Mouse (Mus musculus): Measurements from ENCODE around the gene Rtkn. TPM values are rescaled to one million over a fixed set of nuclear protein-coding genes. Genes with fewer than 3 reads are reported as not detected.
"Not testable (repeated sequence)": the region's sequence is repeated elsewhere in the genome, so short reads cannot be mapped to it uniquely, and the experiment has no call there.

Gene Rtkn
- polyA plus RNA-seq, 1 experiment from 2014 or later = 8.8 TPM

- H3K4me3 ChIP-seq (replicated peaks; ENCODE audit: low read depth, low read length) = peak overlapping the region; percentile 55
- peak overlapping the region; percentile 64 for H3K9ac ChIP-seq (replicated peaks; ENCODE audit: low read length)
- H3K36me3 ChIP-seq (ENCODE audit: control insufficient read depth, insufficient read depth, low read length) = peaks cover 14% of the 10 kb centered on the region
- H3K4me2 ChIP-seq (ENCODE audit: low read length) = peak overlapping the region; percentile 81
- H3K9me3 ChIP-seq (ENCODE audit: control insufficient read depth, low read length) = no peaks in the 10 kb centered on the region
- H3K4me1 ChIP-seq (ENCODE audit: control insufficient read depth, insufficient read depth, low read length) = peaks cover 15% of the 10 kb centered on the region
- H3K27me3 ChIP-seq (ENCODE audit: control insufficient read depth, insufficient read depth, low read length) = peaks cover 8% of the 10 kb centered on the region
- H3K27ac ChIP-seq (replicated peaks; ENCODE audit: low read depth, low read length) = peak overlapping the region; percentile 13; the same call in 1 of the 2 replicates
- no peak; the same call in 1 of the 2 replicates for ATAC-seq (ENCODE audit: low FRiP score, low TSS enrichment)
- no peak for DNase-seq
- 7% methylated on average over 23 of the region's 23 CpGs for WGBS
Measured at GRCm38 (mm10) chr6:83155552-83156238, 20.4 kb downstream of the Rtkn start.

- Histone ChIP-seq H3K27ac (replicated peaks; ENCODE audit: low read depth, low read length) (peak within 1 kb of the TSS; percentile 13; the same call in 1 of the 2 replicates), H3K4me3 (replicated peaks; ENCODE audit: low read depth, low read length) (peak within 1 kb of the TSS; percentile 55), H3K36me3 (ENCODE audit: control insufficient read depth, insufficient read depth, low read length) (peaks cover 14% of the 10 kb centered on the region)
Measured at GRCm38 (mm10) chr6:83156259-83156684, 21.0 kb downstream of the Rtkn start, which contains the start of the genes Wdr54 and 1700003E16Rik. Gene Wdr54 (minus strand): TSS chr6:83156397. Gene 1700003E16Rik (plus strand): TSS chr6:83156404.

GRCm38 (mm10) chr6:83159456-83159855, 24.2 kb downstream of the Rtkn start:
- peak; percentile 87 for DNase-seq
- not testable (repeated sequence) for H3K4me3 ChIP-seq (replicated peaks; ENCODE audit: low read depth, low read length); ATAC-seq (ENCODE audit: low FRiP score, low TSS enrichment); H3K27ac ChIP-seq (replicated peaks; ENCODE audit: low read depth, low read length); H3K36me3 ChIP-seq (ENCODE audit: control insufficient read depth, insufficient read depth, low read length); H3K9ac ChIP-seq (replicated peaks; ENCODE audit: low read length); H3K4me2 ChIP-seq (ENCODE audit: low read length); H3K9me3 ChIP-seq (ENCODE audit: control insufficient read depth, low read length)
- Histone ChIP-seq H3K4me1 (ENCODE audit: control insufficient read depth, insufficient read depth, low read length) (peaks cover 24% of the 10 kb centered on the region), H3K27me3 (ENCODE audit: control insufficient read depth, insufficient read depth, low read length) (peaks cover 36% of the 10 kb centered on the region)
- WGBS = 24% methylated on average over 3 of the region's 3 CpGs

More at GRCm38 (mm10) chr6:83156259-83156684, 21.0 kb downstream of the Rtkn start, which contains the start of the genes Wdr54 and 1700003E16Rik:
- peak; percentile 89 for ATAC-seq (ENCODE audit: low FRiP score, low TSS enrichment)
- Histone ChIP-seq H3K27me3 (ENCODE audit: control insufficient read depth, insufficient read depth, low read length) (peaks cover 14% of the 10 kb centered on the region), H3K9me3 (ENCODE audit: control insufficient read depth, low read length) (no peaks in the 10 kb centered on the region), H3K9ac (replicated peaks; ENCODE audit: low read length) (peak within 1 kb of the TSS; percentile 64), H3K4me1 (ENCODE audit: control insufficient read depth, insufficient read depth, low read length) (peaks cover 15% of the 10 kb centered on the region), H3K4me2 (ENCODE audit: low read length) (peak within 1 kb of the TSS; percentile 81)
- under 1% methylated on average over 32 of the region's 32 CpGs for WGBS
- peak; percentile 95 for DNase-seq

- DNase-seq (no peak), ATAC-seq (ENCODE audit: low FRiP score, low TSS enrichment) (no peak)
- peaks cover 36% of the 10 kb centered on the region for H3K27me3 ChIP-seq (ENCODE audit: control insufficient read depth, insufficient read depth, low read length)
- 7% methylated on average over 19 of the region's 19 CpGs for WGBS
- peaks cover 18% of the 10 kb centered on the region for H3K4me1 ChIP-seq (ENCODE audit: control insufficient read depth, insufficient read depth, low read length)
- H3K4me3 ChIP-seq (replicated peaks; ENCODE audit: low read depth, low read length) = peak overlapping the region; percentile 25
- H3K27ac ChIP-seq (replicated peaks; ENCODE audit: low read depth, low read length) = no peak overlapping the region
- peak overlapping the region; percentile 37 for H3K4me2 ChIP-seq (ENCODE audit: low read length)
- H3K9ac ChIP-seq (replicated peaks; ENCODE audit: low read length) = no peak overlapping the region
- no peaks in the 10 kb centered on the region for H3K36me3 ChIP-seq (ENCODE audit: control insufficient read depth, insufficient read depth, low read length)
- no peaks in the 10 kb centered on the region for H3K9me3 ChIP-seq (ENCODE audit: control insufficient read depth, low read length)
Measured at GRCm38 (mm10) chr6:83161442-83161841, 26.2 kb downstream of the Rtkn start.

GRCm38 (mm10) chr6:83161921-83162641, 26.8 kb downstream of the Rtkn start:
- Histone ChIP-seq H3K9me3 (ENCODE audit: control insufficient read depth, low read length) (no peaks in the 10 kb centered on the region), H3K27ac (replicated peaks; ENCODE audit: low read depth, low read length) (no peak overlapping the region), H3K4me3 (replicated peaks; ENCODE audit: low read depth, low read length) (peak overlapping the region; percentile 25), H3K4me2 (ENCODE audit: low read length) (peak overlapping the region; percentile 37), H3K9ac (replicated peaks; ENCODE audit: low read length) (0 out of 2 replicates have a peak overlapping the region, but pooled peaks have one; percentile 16), H3K27me3 (ENCODE audit: control insufficient read depth, insufficient read depth, low read length) (peaks cover 36% of the 10 kb centered on the region), H3K4me1 (ENCODE audit: control insufficient read depth, insufficient read depth, low read length) (peaks cover 20% of the 10 kb centered on the region), H3K36me3 (ENCODE audit: control insufficient read depth, insufficient read depth, low read length) (no peaks in the 10 kb centered on the region)
- ATAC-seq (ENCODE audit: low FRiP score, low TSS enrichment) = no peak
- WGBS = under 1% methylated on average over 49 of the region's 49 CpGs
- DNase-seq = peak; percentile 17

GRCm38 (mm10) chr6:83162701-83163100, 27.4 kb downstream of the Rtkn start:
- ATAC-seq (ENCODE audit: low FRiP score, low TSS enrichment) (no peak), DNase-seq (peak; percentile 83)
- H3K4me3 ChIP-seq (replicated peaks; ENCODE audit: low read depth, low read length) = peak overlapping the region; percentile 25; the same call in 1 of the 2 replicates
- peaks cover 36% of the 10 kb centered on the region for H3K27me3 ChIP-seq (ENCODE audit: control insufficient read depth, insufficient read depth, low read length)
- under 1% methylated on average over 8 of the region's 8 CpGs for WGBS
- H3K9ac ChIP-seq (replicated peaks; ENCODE audit: low read length) = 0 out of 2 replicates have a peak overlapping the region, but pooled peaks have one; percentile 16
- H3K4me2 ChIP-seq (ENCODE audit: low read length) = peak overlapping the region; percentile 37
- no peaks in the 10 kb centered on the region for H3K9me3 ChIP-seq (ENCODE audit: control insufficient read depth, low read length)
- no peak overlapping the region for H3K27ac ChIP-seq (replicated peaks; ENCODE audit: low read depth, low read length)
- H3K36me3 ChIP-seq (ENCODE audit: control insufficient read depth, insufficient read depth, low read length) = no peaks in the 10 kb centered on the region
- peaks cover 21% of the 10 kb centered on the region for H3K4me1 ChIP-seq (ENCODE audit: control insufficient read depth, insufficient read depth, low read length)

GRCm38 (mm10) chr6:83165026-83165606, 29.9 kb downstream of the Rtkn start:
- peak; percentile 51; the same call in 1 of the 2 replicates for ATAC-seq (ENCODE audit: low FRiP score, low TSS enrichment)

GRCm38 (mm10) chr6:83165607-83166242, 30.5 kb downstream of the Rtkn start, which contains the start of gene Dctn1:
Gene Dctn1 (plus strand): TSS chr6:83165920.
- WGBS = under 1% methylated on average over 58 of the region's 58 CpGs
- Histone ChIP-seq H3K4me3 (replicated peaks; ENCODE audit: low read depth, low read length) (peak within 1 kb of the TSS; percentile 89), H3K9ac (replicated peaks; ENCODE audit: low read length) (peak within 1 kb of the TSS; percentile 89), H3K27me3 (ENCODE audit: control insufficient read depth, insufficient read depth, low read length) (peaks cover 28% of the 10 kb centered on the region), H3K4me2 (ENCODE audit: low read length) (peak within 1 kb of the TSS; percentile 88), H3K9me3 (ENCODE audit: control insufficient read depth, low read length) (no peaks in the 10 kb centered on the region), H3K36me3 (ENCODE audit: control insufficient read depth, insufficient read depth, low read length) (0 out of 2 replicates have a peak, but pooled peaks cover 3% of the 10 kb centered on the region), H3K27ac (replicated peaks; ENCODE audit: low read depth, low read length) (peak within 1 kb of the TSS; percentile 94), H3K4me1 (ENCODE audit: control insufficient read depth, insufficient read depth, low read length) (peaks cover 23% of the 10 kb centered on the region)
- DNase-seq = peak; percentile 98
- peak; percentile 88 for ATAC-seq (ENCODE audit: low FRiP score, low TSS enrichment)

More at GRCm38 (mm10) chr6:83165026-83165606, 29.9 kb downstream of the Rtkn start:
- 6% methylated on average over 6 of the region's 6 CpGs for WGBS
- peak overlapping the region; percentile 46 for H3K27ac ChIP-seq (replicated peaks; ENCODE audit: low read depth, low read length)
- 0 out of 2 replicates have a peak, but pooled peaks cover 3% of the 10 kb centered on the region for H3K36me3 ChIP-seq (ENCODE audit: control insufficient read depth, insufficient read depth, low read length)
- no peaks in the 10 kb centered on the region for H3K9me3 ChIP-seq (ENCODE audit: control insufficient read depth, low read length)
- H3K4me3 ChIP-seq (replicated peaks; ENCODE audit: low read depth, low read length) = peak overlapping the region; percentile 89
- peak overlapping the region; percentile 88 for H3K4me2 ChIP-seq (ENCODE audit: low read length)
- DNase-seq = no peak
- H3K9ac ChIP-seq (replicated peaks; ENCODE audit: low read length) = peak overlapping the region; percentile 44
- peaks cover 21% of the 10 kb centered on the region for H3K4me1 ChIP-seq (ENCODE audit: control insufficient read depth, insufficient read depth, low read length)
- H3K27me3 ChIP-seq (ENCODE audit: control insufficient read depth, insufficient read depth, low read length) = peaks cover 34% of the 10 kb centered on the region
